Mouse (Mus musculus): ENCODE data around the gene Acacb. TPM values are rescaled to one million over a fixed set of nuclear protein-coding genes. Genes with fewer than 3 reads are reported as not detected.

Gene Acacb
- polyA plus RNA-seq, 2 experiments = 2.7 to 4.9 TPM

GRCm38 (mm10) chr5:114259495-114259894 lies 113.2 kb downstream of the Acacb start:
- Histone ChIP-seq H3K9me3 (ENCODE audit: control insufficient read depth, low read length) (no peaks in the 10 kb centered on the region), H3K27me3 (ENCODE audit: control insufficient read depth, insufficient read depth, low read length) (no peaks in the 10 kb centered on the region), H3K4me1 (ENCODE audit: control insufficient read depth, insufficient read depth, low read length) (no peaks in the 10 kb centered on the region), H3K36me3 (ENCODE audit: control insufficient read depth, insufficient read depth, low read length) (no peaks in the 10 kb centered on the region), H3K4me2 (replicated peaks; ENCODE audit: low read depth, low read length, severe bottlenecking) (no peak overlapping the region), H3K9ac (ENCODE audit: low read depth, low read length, severe bottlenecking) (no peak overlapping the region), H3K4me3 (replicated peaks; ENCODE audit: low read length) (no peak overlapping the region), H3K27ac (replicated peaks; ENCODE audit: low read depth, low read length) (no peak overlapping the region)
- no peak for TF ChIP-seq POLR2A (IDR thresholded peaks at IDR 0.05; ENCODE audit: borderline replicate concordance, extremely low read depth, insufficient read depth, insufficient read length)
- no peak for DNase-seq (ENCODE audit: low spot score)
- 53% methylated on average over 10 of the region's 10 CpGs for WGBS
- no peak for ATAC-seq (ENCODE audit: low FRiP score, low read depth)

DNA sequence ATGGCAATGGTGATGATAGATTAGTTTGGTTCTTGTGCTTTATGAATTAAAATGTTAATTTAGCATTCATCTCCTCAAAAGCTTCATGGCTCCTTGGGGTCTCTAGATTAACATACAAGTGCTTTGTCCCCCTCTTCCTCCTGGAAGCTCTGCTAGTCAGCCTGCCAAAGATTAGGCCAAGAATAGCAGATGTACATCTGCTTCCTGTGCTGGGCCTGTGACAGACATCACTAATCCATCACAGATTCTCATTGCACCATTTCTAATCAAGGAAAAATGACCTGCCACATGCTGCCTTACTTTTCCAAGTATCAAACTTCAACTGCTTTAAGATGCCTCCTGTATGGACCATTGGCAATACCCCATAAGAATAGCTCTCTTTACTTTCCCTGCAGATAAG lies 115.2 kb downstream of the Acacb start:
- no peak overlapping the region for H3K4me2 ChIP-seq (replicated peaks; ENCODE audit: low read depth, low read length, severe bottlenecking)
- DNase-seq (ENCODE audit: low spot score) = no peak
- H3K4me1 ChIP-seq (ENCODE audit: control insufficient read depth, insufficient read depth, low read length) = no peaks in the 10 kb centered on the region
- no peaks in the 10 kb centered on the region for H3K36me3 ChIP-seq (ENCODE audit: control insufficient read depth, insufficient read depth, low read length)
- no peaks in the 10 kb centered on the region for H3K9me3 ChIP-seq (ENCODE audit: control insufficient read depth, low read length)
- no peak for TF ChIP-seq POLR2A (IDR thresholded peaks at IDR 0.05; ENCODE audit: borderline replicate concordance, extremely low read depth, insufficient read depth, insufficient read length)
- ATAC-seq (ENCODE audit: low FRiP score, low read depth) = no peak
- H3K27me3 ChIP-seq (ENCODE audit: control insufficient read depth, insufficient read depth, low read length) = no peaks in the 10 kb centered on the region
- H3K4me3 ChIP-seq (replicated peaks; ENCODE audit: low read length) = no peak overlapping the region
- no peak overlapping the region for H3K9ac ChIP-seq (ENCODE audit: low read depth, low read length, severe bottlenecking)
- H3K27ac ChIP-seq (replicated peaks; ENCODE audit: low read depth, low read length) = no peak overlapping the region

DNA sequence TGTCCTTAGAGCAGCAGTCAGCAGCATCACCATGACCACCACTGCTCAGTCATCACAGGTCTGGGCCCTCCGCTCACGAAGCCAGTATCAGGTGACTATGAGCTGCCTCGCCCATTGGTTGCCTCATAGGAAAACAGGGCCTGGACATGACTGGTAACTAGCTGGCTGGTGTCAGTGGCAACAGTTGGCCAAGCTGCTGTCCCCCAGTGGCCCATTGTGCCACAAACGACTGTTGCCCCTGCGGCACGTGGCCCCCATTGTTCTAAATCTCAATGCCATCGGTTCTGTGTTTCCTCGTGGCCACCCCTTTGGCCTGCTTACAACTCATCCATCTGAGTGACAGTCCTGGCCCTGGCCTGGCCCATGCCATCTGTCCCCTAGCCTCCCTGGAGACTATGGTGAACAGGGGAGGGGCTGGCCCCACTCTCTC lies 117.7 kb downstream of the Acacb start:
- 78% methylated on average over 8 of the region's 8 CpGs for WGBS
- no peak for DNase-seq (ENCODE audit: low spot score)

GRCm38 (mm10) chr5:114264791-114265190 lies 118.5 kb downstream of the Acacb start:
- WGBS = 80% methylated on average over 8 of the region's 8 CpGs
- no peak overlapping the region for H3K4me3 ChIP-seq (replicated peaks; ENCODE audit: low read length)
- ATAC-seq (ENCODE audit: low FRiP score, low read depth) (no peak), DNase-seq (ENCODE audit: low spot score) (no peak)
- H3K4me2 ChIP-seq (replicated peaks; ENCODE audit: low read depth, low read length, severe bottlenecking) = no peak overlapping the region
- H3K36me3 ChIP-seq (ENCODE audit: control insufficient read depth, insufficient read depth, low read length) = no peaks in the 10 kb centered on the region
- no peak overlapping the region for H3K27ac ChIP-seq (replicated peaks; ENCODE audit: low read depth, low read length)
- H3K9me3 ChIP-seq (ENCODE audit: control insufficient read depth, low read length) = no peaks in the 10 kb centered on the region
- TF ChIP-seq POLR2A (IDR thresholded peaks at IDR 0.05; ENCODE audit: borderline replicate concordance, extremely low read depth, insufficient read depth, insufficient read length) = no peak
- no peak overlapping the region for H3K9ac ChIP-seq (ENCODE audit: low read depth, low read length, severe bottlenecking)
- H3K4me1 ChIP-seq (ENCODE audit: control insufficient read depth, insufficient read depth, low read length) = no peaks in the 10 kb centered on the region
- no peaks in the 10 kb centered on the region for H3K27me3 ChIP-seq (ENCODE audit: control insufficient read depth, insufficient read depth, low read length)

More for the DNA sequence above, 117.7 kb downstream of the Acacb start:
- Histone ChIP-seq H3K4me1 (ENCODE audit: control insufficient read depth, insufficient read depth, low read length) (no peaks in the 10 kb centered on the region), H3K9me3 (ENCODE audit: control insufficient read depth, low read length) (no peaks in the 10 kb centered on the region), H3K9ac (ENCODE audit: low read depth, low read length, severe bottlenecking) (no peak overlapping the region), H3K4me3 (replicated peaks; ENCODE audit: low read length) (no peak overlapping the region), H3K36me3 (ENCODE audit: control insufficient read depth, insufficient read depth, low read length) (no peaks in the 10 kb centered on the region), H3K4me2 (replicated peaks; ENCODE audit: low read depth, low read length, severe bottlenecking) (no peak overlapping the region), H3K27me3 (ENCODE audit: control insufficient read depth, insufficient read depth, low read length) (no peaks in the 10 kb centered on the region), H3K27ac (replicated peaks; ENCODE audit: low read depth, low read length) (no peak overlapping the region)
- TF ChIP-seq POLR2A (IDR thresholded peaks at IDR 0.05; ENCODE audit: borderline replicate concordance, extremely low read depth, insufficient read depth, insufficient read length) = no peak
- no peak for ATAC-seq (ENCODE audit: low FRiP score, low read depth)

DNA sequence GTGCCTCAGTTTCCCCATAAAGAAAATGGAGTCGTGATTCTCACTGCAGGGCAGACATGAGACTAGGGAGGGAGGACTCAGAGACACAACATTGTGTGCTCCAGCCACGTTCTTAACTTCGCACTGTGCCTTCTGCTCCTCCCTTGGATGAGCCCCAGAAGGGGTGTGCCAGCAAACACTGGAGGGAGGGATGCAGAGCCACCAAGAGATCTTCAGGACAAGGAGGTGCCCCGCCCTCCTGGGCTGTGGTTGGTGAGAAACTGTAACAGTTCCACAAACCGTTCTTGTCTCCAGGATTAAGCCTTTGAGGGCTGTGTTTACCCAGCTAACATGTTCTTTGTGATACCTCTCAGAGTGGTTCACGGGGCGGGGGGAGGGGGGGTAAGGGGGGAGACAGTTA lies 122.3 kb downstream of the Acacb start:
- no peak overlapping the region for H3K4me3 ChIP-seq (replicated peaks; ENCODE audit: low read length)
- H3K9me3 ChIP-seq (ENCODE audit: control insufficient read depth, low read length) = no peaks in the 10 kb centered on the region
- H3K9ac ChIP-seq (ENCODE audit: low read depth, low read length, severe bottlenecking) = no peak overlapping the region
- H3K4me1 ChIP-seq (ENCODE audit: control insufficient read depth, insufficient read depth, low read length) = peaks cover 5% of the 10 kb centered on the region; the same call in 1 of the 2 replicates
- no peak overlapping the region for H3K27ac ChIP-seq (replicated peaks; ENCODE audit: low read depth, low read length)
- DNase-seq (ENCODE audit: low spot score) (no peak), ATAC-seq (ENCODE audit: low FRiP score, low read depth) (no peak)
- no peak for TF ChIP-seq POLR2A (IDR thresholded peaks at IDR 0.05; ENCODE audit: borderline replicate concordance, extremely low read depth, insufficient read depth, insufficient read length)
- H3K27me3 ChIP-seq (ENCODE audit: control insufficient read depth, insufficient read depth, low read length) = peaks cover 28% of the 10 kb centered on the region
- 33% methylated on average over 7 of the region's 7 CpGs for WGBS
- no peaks in the 10 kb centered on the region for H3K36me3 ChIP-seq (ENCODE audit: control insufficient read depth, insufficient read depth, low read length)
- no peak overlapping the region for H3K4me2 ChIP-seq (replicated peaks; ENCODE audit: low read depth, low read length, severe bottlenecking)

DNA sequence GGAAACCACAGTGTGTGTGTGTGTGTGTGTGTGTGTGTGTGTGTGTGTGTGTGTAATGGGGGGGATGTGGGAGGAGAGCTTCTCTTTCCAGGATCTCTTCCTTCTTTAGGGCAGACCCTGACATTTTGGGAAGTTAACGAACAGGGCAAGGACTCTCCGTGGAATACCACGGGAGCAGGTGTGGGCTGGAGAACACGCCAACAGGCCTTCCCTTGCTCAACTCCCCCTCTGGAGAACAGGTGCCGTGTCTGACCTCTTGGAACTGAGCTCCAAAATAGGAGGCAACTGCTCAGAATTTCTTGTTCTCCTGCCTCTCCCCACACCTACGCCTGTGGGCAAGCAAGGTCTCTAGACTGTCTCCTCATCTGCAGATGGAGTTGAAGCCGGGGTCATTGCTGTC lies 123.2 kb downstream of the Acacb start:
- no peak for ATAC-seq (ENCODE audit: low FRiP score, low read depth)
- 53% methylated on average over 7 of the region's 7 CpGs for WGBS
- H3K27ac ChIP-seq (replicated peaks; ENCODE audit: low read depth, low read length) = no peak overlapping the region
- peaks cover 11% of the 10 kb centered on the region for H3K4me1 ChIP-seq (ENCODE audit: control insufficient read depth, insufficient read depth, low read length)
- no peaks in the 10 kb centered on the region for H3K36me3 ChIP-seq (ENCODE audit: control insufficient read depth, insufficient read depth, low read length)
- no peak for DNase-seq (ENCODE audit: low spot score)
- no peak overlapping the region for H3K4me3 ChIP-seq (replicated peaks; ENCODE audit: low read length)
- H3K9me3 ChIP-seq (ENCODE audit: control insufficient read depth, low read length) = no peaks in the 10 kb centered on the region
- peaks cover 36% of the 10 kb centered on the region for H3K27me3 ChIP-seq (ENCODE audit: control insufficient read depth, insufficient read depth, low read length)
- TF ChIP-seq POLR2A (IDR thresholded peaks at IDR 0.05; ENCODE audit: borderline replicate concordance, extremely low read depth, insufficient read depth, insufficient read length) = no peak
- no peak overlapping the region for H3K4me2 ChIP-seq (replicated peaks; ENCODE audit: low read depth, low read length, severe bottlenecking)
- H3K9ac ChIP-seq (ENCODE audit: low read depth, low read length, severe bottlenecking) = no peak overlapping the region
